Mouse (Mus musculus) small intestine, adult 2 months (tissue): ENCODE data around the gene Ell2.

ENCODE experiments used
- CTCF ChIP-seq: fragments of 200-500 bp; IDR thresholded peaks from 2 replicates; pipeline ENCODE4 v1.5.1; 2012; ENCODE audit warnings: low read depth, mild to moderate bottlenecking, control low read depth, inconsistent platforms, low read length, moderate library complexity, mixed read lengths; ENCODE audit not compliant: insufficient replicate concordance, insufficient read length; ENCODE audit errors: extremely low read depth
- POLR2A ChIP-seq: fragments of 200-500 bp; IDR thresholded peaks from 2 replicates; pipeline ENCODE4 v1.6.1; 2012; ENCODE audit warnings: low read depth, mild to moderate bottlenecking, control low read depth, inconsistent platforms, low read length, moderate library complexity

- TF ChIP-seq POLR2A: no peak
- TF ChIP-seq CTCF: no peak
Measured at GRCm38 (mm10) chr13:75693081-75693480, 13.5 kb upstream of the Ell2 start.
